Mouse (Mus musculus) midbrain, embryonic 14.5 days (tissue): Measurements from ENCODE around the gene Gorasp2. TPM values are rescaled to one million over a fixed set of nuclear protein-coding genes. Genes with fewer than 3 reads are reported as not detected.

Source experiments
- ATAC-seq: fragments of 200-750 bp; cut with Nextera tagmentation; 2 replicates; pipeline ENCODE4 v1.8.0; 2017; ENCODE audit warnings: moderate number of reproducible peaks, moderate library complexity; ENCODE audit not compliant: low FRiP score, low TSS enrichment
- DNase-seq: peaks from one replicate; pipeline ENCODE4 v3.0.0-alpha.2; 2015
- H3K27ac ChIP-seq: fragments of 300-500 bp; sonication (generic); replicated peaks from 2 replicates; pipeline ENCODE4 v1.5.1; 2014; ENCODE audit warnings: mild to moderate bottlenecking, low read depth, low read length, moderate library complexity
- H3K27me3 ChIP-seq: fragments of 300-500 bp; sonication (generic); 2 replicates; pipeline ENCODE4 v1.6.1; 2014; ENCODE audit warnings: low read length, control low read depth, mixed read lengths; ENCODE audit not compliant: control insufficient read depth, insufficient read depth
- H3K36me3 ChIP-seq: fragments of 300-500 bp; sonication (generic); 2 replicates; pipeline ENCODE4 v1.6.1; 2014; ENCODE audit warnings: low read length, control low read depth; ENCODE audit not compliant: control insufficient read depth, insufficient read depth
- H3K4me1 ChIP-seq: fragments of 300-500 bp; sonication (generic); 2 replicates; pipeline ENCODE4 v1.6.1; 2014; ENCODE audit warnings: mild to moderate bottlenecking, antibody characterized with exemption, low read length, control low read depth; ENCODE audit not compliant: control insufficient read depth, insufficient read depth
- H3K4me2 ChIP-seq: fragments of 300-500 bp; sonication (generic); 2 replicates; pipeline ENCODE4 v1.6.1; 2014; ENCODE audit warnings: mild to moderate bottlenecking, low read length, moderate library complexity
- H3K4me3 ChIP-seq: fragments of 300-500 bp; sonication (generic); replicated peaks from 2 replicates; pipeline ENCODE4 v1.5.1; 2014; ENCODE audit warnings: low read depth, low read length
- H3K9ac ChIP-seq: fragments of 300-500 bp; sonication (generic); replicated peaks from 2 replicates; pipeline ENCODE4 v1.6.1; 2014; ENCODE audit warnings: mild to moderate bottlenecking, low read length, moderate library complexity
- H3K9me3 ChIP-seq: fragments of 300-500 bp; sonication (generic); 2 replicates; pipeline ENCODE4 v1.6.1; 2016; ENCODE audit warnings: low read length, control low read depth, mixed read lengths; ENCODE audit not compliant: control insufficient read depth
- WGBS: fragments of 180-500 bp; shearing (Covaris S2); extraction: QIAGEN DNeasy Blood & Tissue Kit; methylation state at CpG from one replicate; pipeline ENCODE4 v1.1.7; 2014; 5-methylcytosine and 5-hydroxymethylcytosine counted together
- polyA plus RNA-seq: library from polyadenylated mRNA; unstranded; fragments of >200 nt; fragmentation: Nextera tagmentation; extraction: Ambion mirVana; gene quantifications from 2 replicates; pipeline ENCODE4 v1.2.1, GENCODE M21; 2014

Gene Gorasp2
- polyA plus RNA-seq: 114 and 143 TPM in 2 replicates

DNA sequence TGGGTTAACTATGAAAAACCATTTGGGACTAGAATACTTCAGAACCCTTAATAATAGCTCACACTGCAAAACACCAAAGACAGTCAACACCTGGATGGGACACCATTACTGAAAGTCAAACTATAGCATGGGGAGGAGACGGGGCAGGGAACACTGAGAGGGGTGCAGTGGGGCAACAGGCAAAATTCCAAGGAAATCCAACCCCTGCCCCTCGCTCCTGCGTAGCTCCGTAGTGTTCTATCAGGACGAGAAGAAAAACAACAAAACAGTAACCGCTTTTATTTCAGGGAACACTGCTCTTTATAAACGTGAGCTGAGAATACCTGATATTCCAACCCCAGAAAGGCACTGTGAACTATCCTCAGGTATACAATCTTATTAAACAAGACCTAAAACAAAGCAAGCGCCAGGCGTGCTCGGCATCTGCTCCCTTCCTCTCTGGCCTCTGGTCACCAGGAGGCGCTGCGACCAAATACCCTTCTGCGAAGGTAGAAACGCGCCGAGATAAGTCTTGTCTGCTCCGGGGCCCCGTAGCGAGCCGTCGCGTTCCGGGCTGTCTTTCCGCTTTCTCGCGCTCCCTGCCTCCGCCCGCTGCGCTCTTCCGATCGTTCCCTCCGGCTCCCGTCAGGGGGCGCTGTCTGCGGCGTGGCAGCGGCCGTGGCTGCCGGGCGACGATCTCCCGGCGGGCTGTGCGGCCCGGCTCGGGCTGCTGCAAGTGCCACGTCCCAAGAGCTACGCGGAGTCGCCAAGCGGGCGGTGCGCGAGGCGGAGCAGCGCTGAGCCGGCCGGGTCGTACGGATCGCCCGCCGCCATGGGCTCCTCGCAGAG is at the start of gene Gorasp2:
TSS of gene Gorasp2 (plus strand) at position 690 of the 828 bp plus-strand sequence.
- H3K27me3 ChIP-seq: no peaks in the 10 kb centered on the region
- DNase-seq (peak; percentile 98), ATAC-seq (peak; percentile 96)
- 1% methylated on average over 64 of the region's 64 CpGs for WGBS
- H3K9ac ChIP-seq: peak within 1 kb of the TSS; percentile 91
- peak within 1 kb of the TSS; percentile 89 for H3K27ac ChIP-seq
- peaks cover 11% of the 10 kb centered on the region for H3K4me1 ChIP-seq
- H3K9me3 ChIP-seq: no peaks in the 10 kb centered on the region
- H3K36me3 ChIP-seq: no peaks in the 10 kb centered on the region
- peak within 1 kb of the TSS; percentile 78 for H3K4me2 ChIP-seq
- peak within 1 kb of the TSS; percentile 90 for H3K4me3 ChIP-seq

DNA sequence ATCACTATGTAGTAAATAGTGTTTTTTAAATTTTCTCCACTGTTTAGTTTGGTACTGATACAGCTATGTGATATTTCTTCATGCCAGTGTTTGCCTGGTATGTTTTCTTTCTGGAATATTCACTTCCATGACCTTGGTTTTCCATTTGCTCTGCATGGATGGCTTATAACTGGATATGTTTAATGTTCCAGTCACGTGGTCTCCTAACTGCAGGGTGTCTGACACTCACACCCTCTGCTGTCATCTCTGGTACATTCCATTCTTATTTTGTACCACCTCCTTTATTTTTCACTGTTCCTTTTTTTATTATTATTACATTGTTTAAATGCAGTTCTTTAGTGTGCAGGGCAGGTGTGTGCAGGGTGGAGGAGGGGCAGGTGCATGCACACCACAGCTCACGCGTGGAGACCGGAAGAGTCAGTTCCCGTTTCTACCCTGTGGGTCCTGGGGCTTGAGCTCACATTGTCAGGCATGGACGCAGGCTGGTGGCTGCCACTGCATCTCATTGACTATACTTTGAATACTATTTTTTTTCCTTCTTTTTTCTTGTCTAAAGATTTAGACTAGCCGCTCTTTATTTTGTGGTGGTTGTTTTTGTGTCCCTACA is 46.5 kb upstream of the Gorasp2 start:
- no peak overlapping the region for H3K9ac ChIP-seq
- no peak overlapping the region for H3K27ac ChIP-seq
- DNase-seq (no peak), ATAC-seq (no peak)
- H3K4me1 ChIP-seq: no peaks in the 10 kb centered on the region
- H3K27me3 ChIP-seq: no peaks in the 10 kb centered on the region
- H3K9me3 ChIP-seq: no peaks in the 10 kb centered on the region
- WGBS: 85% methylated on average over 7 of the region's 7 CpGs
- no peak overlapping the region for H3K4me3 ChIP-seq
- H3K4me2 ChIP-seq: no peak overlapping the region
- no peaks in the 10 kb centered on the region for H3K36me3 ChIP-seq

DNA sequence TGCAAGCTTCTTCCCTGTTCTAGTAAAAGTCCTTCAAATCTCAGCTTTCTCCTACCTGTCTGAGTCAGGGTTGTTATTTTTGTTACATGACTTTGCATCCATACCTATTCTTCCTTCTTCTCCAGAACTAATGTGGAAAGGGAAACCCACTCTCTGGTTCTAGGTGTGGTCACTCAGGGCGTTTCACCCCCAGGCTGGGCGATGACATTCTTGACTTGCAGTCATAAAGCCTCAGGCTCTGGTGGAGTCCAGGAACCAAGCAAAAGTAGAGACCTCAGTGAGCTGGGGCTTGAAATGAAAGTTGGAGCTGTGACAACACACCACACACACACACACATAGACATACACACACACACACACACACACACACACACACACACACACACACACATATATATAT is 45.3 kb upstream of the Gorasp2 start:
- no peaks in the 10 kb centered on the region for H3K36me3 ChIP-seq
- no peak overlapping the region for H3K9ac ChIP-seq
- H3K4me2 ChIP-seq: no peak overlapping the region
- H3K27me3 ChIP-seq: no peaks in the 10 kb centered on the region
- no peaks in the 10 kb centered on the region for H3K4me1 ChIP-seq
- WGBS: 86% methylated on average over 2 of the region's 2 CpGs
- no peaks in the 10 kb centered on the region for H3K9me3 ChIP-seq
- H3K4me3 ChIP-seq: no peak overlapping the region
- no peak for ATAC-seq
- H3K27ac ChIP-seq: no peak overlapping the region
- DNase-seq: no peak

DNA sequence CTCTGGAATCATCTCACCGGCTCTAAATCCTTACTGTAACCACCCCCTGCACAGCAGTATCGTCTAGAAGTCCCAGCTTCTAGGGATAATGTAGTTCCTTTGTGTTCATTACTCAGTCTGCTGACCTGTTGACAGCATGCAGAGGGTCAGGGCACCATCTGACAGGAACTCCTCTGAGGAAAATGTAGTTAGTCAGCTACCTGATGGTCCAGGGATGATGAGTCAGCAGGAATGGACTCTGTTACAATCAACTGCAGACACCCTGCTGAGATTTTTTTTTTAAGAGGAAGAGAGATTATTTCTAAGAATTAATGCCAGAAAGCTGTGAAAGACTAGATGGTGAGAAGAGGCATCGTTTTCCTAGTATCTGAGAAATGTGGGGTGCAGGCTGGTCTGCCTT is 44.8 kb upstream of the Gorasp2 start:
- DNase-seq (no peak), ATAC-seq (no peak)
- 69% methylated on average over 3 of the region's 3 CpGs for WGBS
- Histone ChIP-seq H3K9me3 (no peaks in the 10 kb centered on the region), H3K4me1 (no peaks in the 10 kb centered on the region), H3K4me2 (no peak overlapping the region), H3K9ac (no peak overlapping the region), H3K27me3 (no peaks in the 10 kb centered on the region), H3K36me3 (no peaks in the 10 kb centered on the region), H3K4me3 (no peak overlapping the region), H3K27ac (no peak overlapping the region)

DNA sequence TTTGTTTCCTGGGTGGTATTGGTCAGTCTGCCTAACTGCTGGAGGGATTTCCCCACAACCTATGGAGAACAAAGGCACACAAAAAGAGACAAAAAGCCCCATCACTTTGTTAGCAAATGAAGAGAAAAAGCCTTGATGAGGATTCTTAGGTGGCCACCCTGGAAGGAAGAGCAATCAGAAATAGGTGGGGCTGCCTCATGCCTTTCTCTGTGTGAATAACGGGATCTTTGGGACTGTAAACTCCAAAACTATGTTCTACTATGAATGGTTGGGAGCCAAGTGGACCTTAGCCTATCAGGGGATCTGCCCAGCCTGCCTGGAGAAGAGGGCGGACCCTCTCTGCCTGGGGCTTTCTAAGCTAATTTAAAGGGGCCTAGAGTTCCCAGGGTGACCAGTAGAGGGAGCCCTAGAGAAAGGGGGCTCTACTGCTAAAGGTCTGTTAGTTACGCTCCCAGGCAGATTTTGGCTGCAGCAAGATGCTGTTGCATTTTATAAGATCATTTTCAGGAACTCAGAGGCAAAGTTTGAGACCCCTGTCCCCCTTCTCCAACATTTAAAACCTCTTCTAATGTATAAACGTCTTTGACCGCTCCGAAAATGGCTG is 42.0 kb upstream of the Gorasp2 start:
- Histone ChIP-seq H3K36me3 (no peaks in the 10 kb centered on the region), H3K9me3 (no peaks in the 10 kb centered on the region), H3K9ac (no peak overlapping the region), H3K27ac (0 out of 2 replicates have a peak overlapping the region, but pooled peaks have one; percentile 1), H3K4me3 (no peak overlapping the region), H3K4me2 (no peak overlapping the region), H3K4me1 (no peaks in the 10 kb centered on the region), H3K27me3 (no peaks in the 10 kb centered on the region)
- WGBS: 89% methylated on average over 6 of the region's 6 CpGs
- ATAC-seq: no peak
- DNase-seq: no peak

DNA sequence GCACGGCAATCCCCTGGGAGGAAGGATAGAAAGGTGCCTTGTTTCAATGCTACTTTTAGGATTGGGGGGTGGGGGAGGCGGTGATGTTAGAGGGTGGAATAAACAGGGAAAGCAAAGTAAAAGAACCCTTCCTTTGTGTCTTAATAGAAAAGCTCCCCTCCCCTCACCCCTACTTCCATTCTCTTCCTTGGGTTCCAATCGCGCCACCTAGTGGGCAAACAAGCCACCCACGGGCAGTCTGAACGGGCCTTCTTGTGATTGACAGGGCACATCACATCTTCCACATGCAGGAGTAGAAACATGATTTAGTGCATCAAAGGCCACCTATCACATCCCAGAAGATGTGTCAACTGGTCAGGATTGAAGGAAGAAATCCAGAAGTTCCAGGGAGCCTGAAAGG is 41.2 kb upstream of the Gorasp2 start:
- Histone ChIP-seq H3K27ac (no peak overlapping the region), H3K4me3 (no peak overlapping the region), H3K4me1 (no peaks in the 10 kb centered on the region), H3K9ac (no peak overlapping the region), H3K27me3 (no peaks in the 10 kb centered on the region), H3K4me2 (no peak overlapping the region), H3K36me3 (no peaks in the 10 kb centered on the region), H3K9me3 (no peaks in the 10 kb centered on the region)
- ATAC-seq (no peak), DNase-seq (peak; percentile 88)
- 10% methylated on average over 6 of the region's 6 CpGs for WGBS

DNA sequence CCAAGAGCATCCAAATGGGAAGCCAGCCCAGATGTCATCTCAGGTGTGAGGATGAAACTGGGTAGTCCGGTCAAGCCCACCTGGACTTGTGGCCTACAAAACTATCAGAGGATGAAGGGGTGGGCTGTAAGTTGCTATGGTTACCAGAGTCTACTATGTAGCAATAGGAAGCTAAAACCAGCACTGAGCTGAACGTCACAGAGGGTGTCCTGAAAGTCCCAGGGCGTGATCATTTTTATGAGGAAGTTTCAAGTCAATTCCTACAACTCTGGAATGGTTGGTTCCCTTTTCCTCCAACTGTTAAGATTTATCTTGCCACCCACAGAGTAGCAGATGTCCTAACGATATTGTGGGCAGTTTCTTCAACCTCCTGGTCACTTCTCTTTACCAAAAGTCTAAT is 39.1 kb upstream of the Gorasp2 start:
- no peak overlapping the region for H3K27ac ChIP-seq
- no peak overlapping the region for H3K4me2 ChIP-seq
- H3K4me3 ChIP-seq: no peak overlapping the region
- H3K27me3 ChIP-seq: no peaks in the 10 kb centered on the region
- DNase-seq (no peak), ATAC-seq (no peak)
- H3K4me1 ChIP-seq: no peaks in the 10 kb centered on the region
- H3K9me3 ChIP-seq: no peaks in the 10 kb centered on the region
- H3K9ac ChIP-seq: no peak overlapping the region
- no peaks in the 10 kb centered on the region for H3K36me3 ChIP-seq
- WGBS: 71% methylated on average over 4 of the region's 4 CpGs

DNA sequence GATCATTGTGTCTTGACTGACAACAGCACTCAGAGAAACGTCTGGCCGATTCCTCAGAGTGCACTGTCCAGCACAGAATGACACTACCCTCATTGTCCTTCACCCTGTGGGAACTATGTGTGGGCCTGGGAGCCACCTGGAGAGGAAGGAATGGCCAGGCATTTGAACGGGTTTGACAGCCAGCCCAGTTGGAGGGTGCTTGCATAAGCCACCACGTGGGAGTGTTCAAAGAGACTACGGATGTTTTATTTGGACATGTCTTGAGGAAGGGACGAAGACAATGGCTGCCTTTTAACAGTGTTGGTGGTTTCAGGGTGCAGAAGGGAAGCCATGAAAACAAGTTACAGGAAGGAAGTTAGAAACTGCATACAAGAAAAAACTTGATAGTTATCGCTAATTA is 35.6 kb upstream of the Gorasp2 start:
- 75% methylated on average over 7 of the region's 7 CpGs for WGBS
- Histone ChIP-seq H3K9ac (no peak overlapping the region), H3K4me1 (0 out of 2 replicates have a peak, but pooled peaks cover 5% of the 10 kb centered on the region), H3K9me3 (no peaks in the 10 kb centered on the region), H3K27ac (no peak overlapping the region), H3K4me2 (no peak overlapping the region), H3K27me3 (no peaks in the 10 kb centered on the region), H3K36me3 (no peaks in the 10 kb centered on the region), H3K4me3 (no peak overlapping the region)
- DNase-seq (no peak), ATAC-seq (no peak)
